Mouse (Mus musculus) small intestine, adult 2 months (tissue): Measurements from ENCODE around the gene Six5.

Source experiments
- CTCF ChIP-seq: fragments of 200-500 bp; IDR thresholded peaks from 2 replicates; pipeline ENCODE4 v1.5.1; 2012; ENCODE audit warnings: low read depth, mild to moderate bottlenecking, control low read depth, inconsistent platforms, low read length, moderate library complexity, mixed read lengths; ENCODE audit not compliant: insufficient replicate concordance, insufficient read length; ENCODE audit errors: extremely low read depth
- POLR2A ChIP-seq: fragments of 200-500 bp; IDR thresholded peaks from 2 replicates; pipeline ENCODE4 v1.6.1; 2012; ENCODE audit warnings: low read depth, mild to moderate bottlenecking, control low read depth, inconsistent platforms, low read length, moderate library complexity

DNA sequence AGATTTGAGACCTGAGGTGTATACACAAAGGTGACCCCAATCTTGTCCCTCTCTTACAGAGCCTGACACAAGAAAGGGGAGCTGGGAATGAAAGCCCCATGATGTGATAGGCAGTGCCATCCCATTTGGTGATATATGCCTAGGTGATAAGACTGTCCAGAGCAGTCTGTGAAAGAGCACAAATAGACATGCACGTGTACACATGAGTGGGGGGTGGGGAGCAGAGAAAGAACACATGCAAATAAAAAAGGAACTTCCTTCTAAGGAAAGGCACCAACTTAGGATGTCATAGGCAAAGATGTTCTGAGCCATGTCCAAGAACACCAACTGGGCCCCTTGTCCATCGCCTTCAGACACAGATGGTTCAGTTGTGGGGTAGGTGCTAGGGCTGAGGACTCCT is 10.1 kb downstream of the Six5 start:
- TF ChIP-seq CTCF (no peak), POLR2A (no peak)
